Mouse (Mus musculus) hindbrain, embryonic 14.5 days (tissue): ENCODE results near the gene Vmn1r171. TPM values are rescaled to one million over a fixed set of nuclear protein-coding genes. Genes with fewer than 3 reads are reported as not detected.
"Not testable (repeated sequence)": the region's sequence is repeated elsewhere in the genome, so short reads cannot be mapped to it uniquely, and the experiment has no call there.

ENCODE experiments used
- ATAC-seq: fragments of 200-750 bp; cut with Nextera tagmentation; 2 replicates; pipeline ENCODE4 v1.8.0; 2017; ENCODE audit warnings: moderate number of reproducible peaks, mild to moderate bottlenecking, moderate TSS enrichment, moderate library complexity; ENCODE audit not compliant: low FRiP score
- DNase-seq: peaks from one replicate; pipeline ENCODE4 v3.0.0-alpha.2; 2015; ENCODE audit warnings: low spot score
- H3K27ac ChIP-seq: fragments of 300-500 bp; sonication (generic); 2 replicates; pipeline ENCODE4 v1.5.1; 2014; ENCODE audit warnings: mild to moderate bottlenecking, moderate library complexity
- H3K27me3 ChIP-seq: fragments of 300-500 bp; sonication (generic); 2 replicates; pipeline ENCODE4 v1.6.1; 2014; ENCODE audit warnings: mild to moderate bottlenecking, low read length, mixed read lengths; ENCODE audit not compliant: control insufficient read depth, insufficient read depth
- H3K36me3 ChIP-seq: fragments of 300-500 bp; sonication (generic); replicated peaks from 2 replicates; pipeline ENCODE4 v1.6.1; 2014; ENCODE audit not compliant: control insufficient read depth, insufficient read depth
- H3K4me1 ChIP-seq: fragments of 300-500 bp; sonication (generic); replicated peaks from 2 replicates; pipeline ENCODE4 v1.6.1; 2014; ENCODE audit warnings: antibody characterized with exemption, low read length, mixed read lengths; ENCODE audit not compliant: control insufficient read depth, insufficient read depth
- H3K4me2 ChIP-seq: fragments of 300-500 bp; sonication (generic); replicated peaks from 2 replicates; pipeline ENCODE4 v1.6.1; 2014; ENCODE audit warnings: mild to moderate bottlenecking, moderate library complexity
- H3K4me3 ChIP-seq: fragments of 300-500 bp; sonication (generic); replicated peaks from 2 replicates; pipeline ENCODE4 v1.5.1; 2014; ENCODE audit warnings: mild to moderate bottlenecking, low read length
- H3K9ac ChIP-seq: fragments of 300-500 bp; sonication (generic); 2 replicates; pipeline ENCODE4 v1.6.1; 2014
- H3K9me3 ChIP-seq: fragments of 300-500 bp; sonication (generic); 2 replicates; pipeline ENCODE4 v1.6.1; 2016; ENCODE audit warnings: low read length; ENCODE audit not compliant: control insufficient read depth
- WGBS: fragments of 180-500 bp; shearing (Covaris S2); extraction: QIAGEN DNeasy Blood & Tissue Kit; methylation state at CpG from one replicate; pipeline ENCODE4 v1.1.7; 2014; 5-methylcytosine and 5-hydroxymethylcytosine counted together
- polyA plus RNA-seq: library from polyadenylated mRNA; unstranded; fragments of >200 nt; fragmentation: Nextera tagmentation; extraction: Ambion mirVana; gene quantifications from 2 replicates; pipeline ENCODE4 v1.2.1, GENCODE M21; 2014

The Vmn1r171 gene
- not detected in 2 replicates for polyA plus RNA-seq

DNA sequence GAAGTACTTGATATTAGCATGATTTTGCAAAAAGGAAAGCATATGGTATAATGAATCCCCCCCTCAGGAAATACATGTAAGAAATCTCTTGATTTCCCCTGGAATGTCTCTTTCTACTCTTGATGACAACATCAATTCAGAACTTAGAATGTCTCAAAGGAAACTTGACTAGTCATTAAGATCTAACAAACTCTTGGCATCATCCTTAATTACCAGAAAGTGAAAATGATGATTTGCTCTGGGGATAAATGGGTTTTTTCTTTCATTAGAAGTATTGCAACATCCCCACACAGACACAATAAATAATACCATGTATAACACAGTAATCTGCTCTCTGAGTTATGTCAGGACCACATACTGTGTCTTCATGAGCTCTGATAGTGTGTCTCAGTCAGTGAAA is at the start of gene Vmn1r171:
TSS of gene Vmn1r171 (plus strand) at position 301 of the 400 bp plus-strand sequence.
- Histone ChIP-seq H3K4me3 (no peak within 1 kb of the TSS), H3K4me1 (no peaks in the 10 kb centered on the region), H3K4me2 (no peak within 1 kb of the TSS), H3K36me3 (no peaks in the 10 kb centered on the region), H3K9me3 (peaks cover 42% of the 10 kb centered on the region), H3K27me3 (no peaks in the 10 kb centered on the region), H3K27ac (no peak within 1 kb of the TSS), H3K9ac (no peak within 1 kb of the TSS)
- ATAC-seq: no peak
- no peak for DNase-seq

DNA sequence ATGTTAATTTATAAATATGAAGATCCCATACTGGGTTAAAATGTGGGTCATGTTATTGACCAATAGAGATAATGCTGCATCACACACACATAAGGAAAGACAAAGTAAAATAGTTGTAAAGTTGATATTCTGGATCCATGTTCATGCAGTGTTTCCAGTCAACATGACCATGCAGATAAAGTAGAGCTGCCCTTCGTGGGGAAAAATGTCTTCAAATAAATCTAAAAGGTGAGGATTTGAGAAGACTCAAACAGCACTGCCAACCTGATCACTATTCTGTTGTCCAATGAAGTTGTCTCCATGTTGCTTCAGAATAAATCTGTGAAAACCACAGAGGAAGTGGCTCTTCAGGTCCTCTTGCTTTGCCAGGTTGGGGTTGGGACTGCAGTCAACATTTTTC is 24.6 kb upstream of the Vmn1r171 start, which contains the start of gene Vmn1r170:
TSS of gene Vmn1r170 (plus strand) at position 301 of the 400 bp plus-strand sequence.
- H3K9me3 ChIP-seq: peaks cover 18% of the 10 kb centered on the region; the same call in 1 of the 2 replicates
- H3K4me2 ChIP-seq, H3K36me3 ChIP-seq, ATAC-seq, H3K27me3 ChIP-seq, H3K4me1 ChIP-seq, DNase-seq, H3K4me3 ChIP-seq, H3K27ac ChIP-seq, H3K9ac ChIP-seq: not testable (repeated sequence)
- WGBS: 52% methylated on average over 1 of the region's 1 CpGs

DNA sequence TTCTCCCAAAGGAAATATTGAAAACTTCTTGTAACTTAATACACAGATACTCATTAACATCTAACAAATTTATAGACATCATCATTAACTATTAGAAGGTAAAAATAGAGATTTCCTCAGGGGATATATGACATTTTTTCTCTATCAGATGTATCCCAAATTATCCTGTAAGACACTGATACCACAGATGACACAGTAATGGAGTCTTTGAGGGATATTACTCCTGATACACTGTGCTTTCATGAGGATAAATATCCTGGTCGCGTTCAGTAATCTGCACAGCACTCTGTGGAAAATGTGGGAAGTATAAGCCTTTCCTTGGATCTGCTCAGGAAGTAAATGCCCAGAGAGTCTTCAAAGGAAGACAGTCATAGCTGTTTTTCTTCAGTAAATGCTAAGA is 27.5 kb downstream of the Vmn1r171 start, which contains the start of gene Vmn1r172:
TSS of gene Vmn1r172 (plus strand) at position 301 of the 400 bp plus-strand sequence.
- Histone ChIP-seq H3K9ac (no peak within 1 kb of the TSS), H3K27me3 (no peaks in the 10 kb centered on the region), H3K4me1 (no peaks in the 10 kb centered on the region), H3K36me3 (no peaks in the 10 kb centered on the region), H3K4me3 (no peak within 1 kb of the TSS), H3K27ac (no peak within 1 kb of the TSS), H3K4me2 (no peak within 1 kb of the TSS), H3K9me3 (no peaks in the 10 kb centered on the region)
- DNase-seq: no peak
- WGBS: 74% methylated on average over 2 of the region's 2 CpGs
- ATAC-seq: no peak

Other genes with a start within 250 kb of the Vmn1r171 start
- gene Nlrp5, start 244.8 kb upstream of the Vmn1r171 start, polyA plus RNA-seq: not detected in 2 replicates
- not detected in 2 replicates for gene Vmn1r167, start 123.5 kb upstream of the Vmn1r171 start, polyA plus RNA-seq
- not detected in 2 replicates for gene Vmn1r168, start 91.0 kb upstream of the Vmn1r171 start, polyA plus RNA-seq
- not detected in 2 replicates for gene Vmn1r169, start 55.2 kb upstream of the Vmn1r171 start, polyA plus RNA-seq
- not detected in 2 replicates for gene Vmn1r170, start 24.5 kb upstream of the Vmn1r171 start, polyA plus RNA-seq
- not detected in 2 replicates for gene Vmn1r172, start 27.6 kb downstream of the Vmn1r171 start, polyA plus RNA-seq
- gene Vmn1r173, start 70.0 kb downstream of the Vmn1r171 start, polyA plus RNA-seq: not detected in 2 replicates
- not detected in 2 replicates for gene Vmn1r174, start 121.5 kb downstream of the Vmn1r171 start, polyA plus RNA-seq
- gene Vmn1r175, start 179.9 kb downstream of the Vmn1r171 start, polyA plus RNA-seq: not detected in 2 replicates
- gene Vmn1r176, start 206.7 kb downstream of the Vmn1r171 start, polyA plus RNA-seq: not detected in 2 replicates
- not detected in 2 replicates for gene Vmn1r177, start 235.7 kb downstream of the Vmn1r171 start, polyA plus RNA-seq